ENCODE assay signal across 18 mouse cellular contexts in the genomic region with DNA sequence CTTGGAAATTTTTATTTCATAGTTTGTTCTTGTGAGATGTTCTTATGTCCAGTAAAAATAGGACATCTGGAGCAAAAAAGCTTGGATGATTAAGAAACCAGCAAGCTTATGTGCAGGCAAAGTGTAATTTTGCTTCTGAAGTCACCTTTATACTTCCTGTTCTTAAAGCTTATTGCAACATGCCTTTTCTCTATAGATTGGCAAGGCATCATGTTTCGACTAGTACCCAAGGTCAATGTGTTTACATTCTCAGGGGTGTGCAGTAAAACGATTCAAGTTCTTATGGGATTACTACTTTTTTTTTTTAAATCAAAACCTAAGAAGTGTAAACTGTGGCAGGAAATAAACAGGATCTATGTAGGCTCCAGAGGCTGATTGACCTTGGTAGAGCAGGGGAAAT.
DNase-seq lines count a peak whose midpoint lies in the region; ATAC-seq and TF ChIP-seq lines count a peak whose summit lies in the region.
"Had no signal": no experiment of that assay in that cellular context is flagged by ENCODE, and none has a peak within 500 bp of the region (broad histone marks: within the 10 kb centered on the region; RNA-seq: fewer than 3 reads in every experiment).

No protein-coding gene starts in this region.

- H3K4me3 ChIP-seq in forebrain, embryonic 11.5 days (ENCODE audit: low read depth, low read length) = no peak overlapping the region
- H3K4me3 ChIP-seq in forebrain, embryonic 15.5 days = no peak overlapping the region
- no peak overlapping the region for H3K4me3 ChIP-seq in lung, embryonic 16.5 days (ENCODE audit: low read length)
- no peak overlapping the region for H3K4me3 ChIP-seq in stomach, postnatal 0 days (ENCODE audit: low read depth, low read length)
- H3K4me3 ChIP-seq: heart, embryonic 10.5 days had no signal

- no peak overlapping the region for H3K9ac ChIP-seq in forebrain, embryonic 11.5 days (ENCODE audit: low read length)
- H3K9ac ChIP-seq in forebrain, embryonic 15.5 days (replicated peaks) = no peak overlapping the region
- no peak overlapping the region for H3K9ac ChIP-seq in lung, embryonic 16.5 days (ENCODE audit: low read length)
- H3K9ac ChIP-seq in stomach, postnatal 0 days (ENCODE audit: low read length) = no peak overlapping the region
- H3K9ac ChIP-seq: liver, postnatal 0 days had no signal

- TF ChIP-seq CTCF in stomach, postnatal 0 days (IDR thresholded peaks at IDR 0.05; ENCODE audit: low read depth) = no peak

- 82% methylated on average over 2 of the region's 2 CpGs for WGBS in forebrain, embryonic 11.5 days
- 60% methylated on average over 2 of the region's 2 CpGs for WGBS in forebrain, embryonic 15.5 days
- 35% methylated on average over 2 of the region's 2 CpGs for WGBS in lung, embryonic 16.5 days
- 34% methylated on average over 2 of the region's 2 CpGs for WGBS in stomach, postnatal 0 days

- TF ChIP-seq EP300 in stomach, postnatal 0 days (optimal IDR thresholded peaks at IDR 0.05) = no peak

- no peak overlapping the region for H3K4me2 ChIP-seq in forebrain, embryonic 11.5 days (ENCODE audit: low read depth, low read length, severe bottlenecking)
- H3K4me2 ChIP-seq in forebrain, embryonic 15.5 days (replicated peaks) = no peak overlapping the region
- H3K4me2 ChIP-seq in lung, embryonic 16.5 days (ENCODE audit: low read depth, low read length) = no peak overlapping the region
- no peak overlapping the region for H3K4me2 ChIP-seq in stomach, postnatal 0 days (replicated peaks; ENCODE audit: low read depth)
- H3K4me2 ChIP-seq: liver, embryonic 11.5 days had no signal

- ATAC-seq in forebrain, embryonic 11.5 days (replicated peaks; ENCODE audit: low FRiP score) = no peak
- ATAC-seq in forebrain, embryonic 15.5 days (replicated peaks) = no peak
- ATAC-seq in lung, embryonic 16.5 days (ENCODE audit: low read depth) = no peak
- no peak for ATAC-seq in stomach, postnatal 0 days (ENCODE audit: low FRiP score, low TSS enrichment)
- ATAC-seq: intestine, postnatal 0 days; liver, postnatal 0 days; Patski had no signal

- peaks cover 5% of the 10 kb centered on the region; the same call in 1 of the 2 replicates for H3K4me1 ChIP-seq in forebrain, embryonic 11.5 days (replicated peaks; ENCODE audit: control insufficient read depth, insufficient read depth, low read length)
- peaks cover 21% of the 10 kb centered on the region for H3K4me1 ChIP-seq in forebrain, embryonic 15.5 days
- no peaks in the 10 kb centered on the region for H3K4me1 ChIP-seq in lung, embryonic 16.5 days (replicated peaks; ENCODE audit: control insufficient read depth, insufficient read depth, low read length)
- no peaks in the 10 kb centered on the region for H3K4me1 ChIP-seq in stomach, postnatal 0 days (replicated peaks; ENCODE audit: control insufficient read depth, insufficient read depth)
- H3K4me1 ChIP-seq: heart, embryonic 10.5 days had no signal

- no peaks in the 10 kb centered on the region for H3K27me3 ChIP-seq in forebrain, embryonic 11.5 days (ENCODE audit: control insufficient read depth, insufficient read depth, low read length)
- no peaks in the 10 kb centered on the region for H3K27me3 ChIP-seq in forebrain, embryonic 15.5 days
- no peaks in the 10 kb centered on the region for H3K27me3 ChIP-seq in lung, embryonic 16.5 days (ENCODE audit: control insufficient read depth, insufficient read depth, low read depth, low read length)
- H3K27me3 ChIP-seq in stomach, postnatal 0 days (ENCODE audit: control insufficient read depth, insufficient read depth, low read length) = no peaks in the 10 kb centered on the region
- H3K27me3 ChIP-seq: Patski had no signal

- no peaks in the 10 kb centered on the region for H3K9me3 ChIP-seq in forebrain, embryonic 11.5 days (ENCODE audit: control insufficient read depth, low read length)
- no peaks in the 10 kb centered on the region for H3K9me3 ChIP-seq in forebrain, embryonic 15.5 days
- H3K9me3 ChIP-seq in lung, embryonic 16.5 days (ENCODE audit: control insufficient read depth, low read length) = no peaks in the 10 kb centered on the region
- H3K9me3 ChIP-seq in stomach, postnatal 0 days (ENCODE audit: control insufficient read depth, low read length) = no peaks in the 10 kb centered on the region
- H3K9me3 ChIP-seq: heart, embryonic 10.5 days had no signal

- H3K27ac ChIP-seq in forebrain, embryonic 11.5 days (ENCODE audit: low read depth, low read length) = peak overlapping the region; percentile 2; the same call in 1 of the 2 replicates
- H3K27ac ChIP-seq in forebrain, embryonic 15.5 days (replicated peaks) = no peak overlapping the region
- H3K27ac ChIP-seq in lung, embryonic 16.5 days (ENCODE audit: low read length) = 0 out of 2 replicates have a peak overlapping the region, but pooled peaks have one; percentile 5
- H3K27ac ChIP-seq in stomach, postnatal 0 days (replicated peaks) = peak overlapping the region; percentile 42; the same call in 1 of the 2 replicates
- H3K27ac ChIP-seq: heart, embryonic 10.5 days had no signal

- no peak for DNase-seq in forebrain, embryonic 11.5 days (ENCODE audit: low spot score)
- no peak for DNase-seq in lung, postnatal 36 days
- peak; percentile 54 for DNase-seq in gonadal fat pad, adult 2 months (ENCODE audit: low read depth)
- DNase-seq in stomach, postnatal 0 days (ENCODE audit: low spot score) = no peak
- no peak for DNase-seq in kidney, postnatal 36 days
- DNase-seq in thymus, postnatal 10 days (ENCODE audit: low spot score in 2 of 2) = no peak
- DNase-seq: cerebellum, adult 11 months; cerebellum, adult 9-11 months; heart, postnatal 4 days; liver, postnatal 0 days; right cerebral cortex, postnatal 4 days; thymus, postnatal 14 days had no signal

- H3K36me3 ChIP-seq in forebrain, embryonic 11.5 days (ENCODE audit: control insufficient read depth, insufficient read depth, low read length) = no peaks in the 10 kb centered on the region
- H3K36me3 ChIP-seq in forebrain, embryonic 15.5 days = no peaks in the 10 kb centered on the region
- no peaks in the 10 kb centered on the region for H3K36me3 ChIP-seq in lung, embryonic 16.5 days (ENCODE audit: control insufficient read depth, insufficient read depth, low read length)
- H3K36me3 ChIP-seq in stomach, postnatal 0 days (ENCODE audit: control insufficient read depth, insufficient read depth, low read length) = no peaks in the 10 kb centered on the region
- H3K36me3 ChIP-seq: heart, embryonic 10.5 days had no signal
